Mouse (Mus musculus) forebrain, embryonic 16.5 days (tissue): ENCODE results near the gene Rab7b. TPM values are rescaled to one million over a fixed set of nuclear protein-coding genes. Genes with fewer than 3 reads are reported as not detected.

Experiments
- ATAC-seq: fragments of 200-750 bp; cut with Nextera tagmentation; 2 replicates; pipeline ENCODE4 v1.8.0; 2017; ENCODE audit warnings: mild to moderate bottlenecking, moderate library complexity
- H3K27ac ChIP-seq: fragments of 300-500 bp; sonication (generic); 2 replicates; pipeline ENCODE4 v1.5.1; 2014; ENCODE audit warnings: low read length, control low read depth
- H3K27me3 ChIP-seq: fragments of 300-500 bp; sonication (generic); replicated peaks from 2 replicates; pipeline ENCODE4 v1.6.1; 2014; ENCODE audit warnings: low read length; ENCODE audit not compliant: control insufficient read depth, insufficient read depth
- H3K36me3 ChIP-seq: fragments of 300-500 bp; sonication (generic); 2 replicates; pipeline ENCODE4 v1.6.1; 2014; ENCODE audit not compliant: control insufficient read depth, insufficient read depth
- H3K4me1 ChIP-seq: fragments of 300-500 bp; sonication (generic); replicated peaks from 2 replicates; pipeline ENCODE4 v1.6.1; 2014; ENCODE audit warnings: low read length; ENCODE audit not compliant: control insufficient read depth, insufficient read depth
- H3K4me2 ChIP-seq: fragments of 300-500 bp; sonication (generic); 2 replicates; pipeline ENCODE4 v1.6.1; 2014; ENCODE audit warnings: mild to moderate bottlenecking, low read length, control low read depth
- H3K4me3 ChIP-seq: fragments of 300-500 bp; sonication (generic); replicated peaks from 2 replicates; pipeline ENCODE4 v1.5.1; 2014; ENCODE audit warnings: mild to moderate bottlenecking, low read length, control low read depth
- H3K9ac ChIP-seq: fragments of 300-500 bp; sonication (generic); replicated peaks from 2 replicates; pipeline ENCODE4 v1.6.1; 2014; ENCODE audit warnings: low read depth, low read length, control low read depth
- H3K9me3 ChIP-seq: fragments of 300-500 bp; sonication (generic); 2 replicates; pipeline ENCODE4 v1.6.1; 2016; ENCODE audit warnings: low read length; ENCODE audit not compliant: control insufficient read depth
- whole genome bisulfite sequencing: fragments of 180-500 bp; shearing (Covaris S2); extraction: QIAGEN DNeasy Blood & Tissue Kit; methylation state at CpG from one replicate; pipeline ENCODE4 v1.1.7; 2014; 5-methylcytosine and 5-hydroxymethylcytosine counted together
- polyA plus RNA-seq: library from polyadenylated mRNA; unstranded; fragments of >200 nt; fragmentation: Nextera tagmentation; extraction: Ambion mirVana; gene quantifications from 2 replicates; pipeline ENCODE4 v1.2.1, GENCODE M21; 2015

The Rab7b gene
- polyA plus RNA-seq, 1 experiment from 2014 or later, result 1.0 TPM

GRCm38 (mm10) chr1:131702094-131702766 lies 13.7 kb downstream of the Rab7b start:
- H3K4me3 ChIP-seq, result no peak overlapping the region
- H3K27ac ChIP-seq, result no peak overlapping the region
- 79% methylated on average over 8 of the region's 8 CpGs for WGBS
- no peaks in the 10 kb centered on the region for H3K36me3 ChIP-seq
- H3K27me3 ChIP-seq, result no peaks in the 10 kb centered on the region
- ATAC-seq, result no peak
- no peaks in the 10 kb centered on the region for H3K9me3 ChIP-seq
- H3K9ac ChIP-seq, result no peak overlapping the region
- no peak overlapping the region for H3K4me2 ChIP-seq
- no peaks in the 10 kb centered on the region for H3K4me1 ChIP-seq

- ATAC-seq, result no peak
- 90% methylated on average over 2 of the region's 2 CpGs for WGBS
- Histone ChIP-seq H3K36me3 (no peaks in the 10 kb centered on the region), H3K9me3 (no peaks in the 10 kb centered on the region), H3K9ac (no peak overlapping the region), H3K27ac (no peak overlapping the region), H3K4me2 (no peak overlapping the region), H3K4me1 (no peaks in the 10 kb centered on the region), H3K27me3 (no peaks in the 10 kb centered on the region), H3K4me3 (no peak overlapping the region)
These were observed 15.0 kb downstream of the Rab7b start for GRCm38 (mm10) chr1:131703482-131703881.

DNA sequence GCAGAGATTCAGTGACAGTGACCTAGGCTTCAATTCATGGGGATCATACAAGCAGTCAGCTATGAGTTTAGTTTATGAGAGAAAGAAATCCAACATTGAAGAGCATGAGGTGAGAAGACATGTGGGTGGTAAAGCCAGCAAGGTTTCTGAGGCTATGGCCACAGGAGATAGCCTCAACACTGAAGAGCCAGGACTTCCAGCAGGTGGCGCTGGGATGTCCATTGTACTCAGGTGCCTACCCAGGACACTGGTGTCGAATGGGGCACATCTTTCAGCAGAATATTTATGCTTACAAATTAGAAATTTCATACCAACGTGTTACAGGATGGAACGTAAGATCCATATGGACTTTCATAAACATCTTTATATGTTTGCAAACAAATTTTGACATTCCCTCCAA lies 19.8 kb downstream of the Rab7b start:
- Histone ChIP-seq H3K27me3 (no peaks in the 10 kb centered on the region), H3K9me3 (no peaks in the 10 kb centered on the region), H3K36me3 (no peaks in the 10 kb centered on the region), H3K27ac (no peak overlapping the region), H3K4me1 (peaks cover 2% of the 10 kb centered on the region; the same call in 1 of the 2 replicates), H3K4me3 (no peak overlapping the region), H3K4me2 (no peak overlapping the region), H3K9ac (no peak overlapping the region)
- no peak for ATAC-seq
- WGBS, result 25% methylated on average over 4 of the region's 4 CpGs

GRCm38 (mm10) chr1:131711518-131711917 lies 23.0 kb downstream of the Rab7b start:
- Histone ChIP-seq H3K9me3 (no peaks in the 10 kb centered on the region), H3K27ac (no peak overlapping the region), H3K9ac (no peak overlapping the region), H3K36me3 (no peaks in the 10 kb centered on the region), H3K4me1 (peaks cover 2% of the 10 kb centered on the region; the same call in 1 of the 2 replicates), H3K4me2 (no peak overlapping the region), H3K4me3 (no peak overlapping the region), H3K27me3 (no peaks in the 10 kb centered on the region)
- no peak for ATAC-seq
- 83% methylated on average over 10 of the region's 10 CpGs for WGBS

DNA sequence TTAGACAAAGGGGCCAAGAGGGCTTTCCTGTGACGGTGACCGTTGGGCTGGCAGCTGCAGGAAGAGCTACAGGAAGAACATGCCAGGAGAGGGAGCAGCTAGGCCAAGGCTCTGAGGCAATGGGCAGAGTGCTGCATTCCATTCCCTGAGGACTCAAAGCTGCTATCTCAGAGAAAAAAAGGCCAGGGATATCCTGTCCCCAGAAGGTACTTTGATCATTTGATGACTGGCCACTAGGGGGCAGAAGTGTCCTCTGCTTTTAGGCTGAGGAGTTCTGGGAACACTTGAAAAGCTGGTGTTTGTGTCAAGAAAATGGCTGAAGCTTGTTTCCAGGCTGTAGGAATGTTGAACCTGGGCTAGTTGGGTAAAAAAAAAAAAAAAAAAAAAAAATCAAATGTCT lies 23.9 kb downstream of the Rab7b start:
- Histone ChIP-seq H3K9ac (no peak overlapping the region), H3K4me3 (no peak overlapping the region), H3K9me3 (no peaks in the 10 kb centered on the region), H3K4me2 (no peak overlapping the region), H3K4me1 (peaks cover 2% of the 10 kb centered on the region; the same call in 1 of the 2 replicates), H3K27me3 (no peaks in the 10 kb centered on the region), H3K27ac (no peak overlapping the region), H3K36me3 (no peaks in the 10 kb centered on the region)
- ATAC-seq, result peak; percentile 83
- 34% methylated on average over 2 of the region's 2 CpGs for WGBS

DNA sequence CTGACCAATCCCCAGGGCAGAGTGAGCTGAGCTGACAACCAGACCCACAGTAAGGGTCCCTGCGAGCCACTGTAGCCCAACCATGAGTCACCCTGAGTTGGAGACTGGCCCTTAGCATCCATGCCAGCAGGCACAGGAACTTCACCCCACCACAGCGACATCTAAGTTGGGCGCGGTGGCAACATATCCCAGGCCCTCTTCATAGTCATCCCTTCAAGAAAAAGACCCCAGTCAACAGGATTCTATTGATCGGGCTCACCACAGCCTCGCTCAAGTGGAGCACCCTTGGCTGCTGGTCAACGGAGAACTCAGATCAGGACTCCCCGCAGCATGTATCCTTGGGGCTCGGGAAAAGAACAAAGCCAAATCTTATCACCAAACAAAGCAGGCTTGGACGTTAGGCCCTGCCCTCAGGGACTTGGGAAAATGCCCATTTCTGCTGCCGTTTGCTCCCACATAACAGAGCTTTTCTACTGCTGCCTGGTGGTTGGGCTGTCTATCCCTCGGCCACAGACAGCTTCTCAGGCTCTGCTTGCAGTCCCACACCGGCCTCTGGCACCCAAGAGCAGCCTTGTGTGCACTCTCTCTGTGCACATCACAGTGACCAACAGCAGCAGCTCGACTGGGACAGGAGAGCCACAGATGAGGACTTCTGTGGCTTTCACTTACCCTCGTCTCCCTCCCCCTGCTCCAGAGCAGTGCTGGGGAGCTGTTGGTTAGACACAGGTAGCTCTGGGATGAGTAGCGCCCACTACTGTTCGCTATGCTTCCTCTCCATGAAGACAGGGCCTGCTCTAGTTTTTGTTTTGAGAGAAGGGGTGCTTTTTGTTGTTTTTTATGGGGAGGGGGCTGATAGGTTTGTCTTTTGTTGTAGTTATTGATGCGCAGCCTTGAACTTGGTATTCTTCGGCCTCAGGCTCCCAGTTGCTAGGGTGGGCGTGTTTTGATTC lies 26.2 kb downstream of the Rab7b start:
- no peaks in the 10 kb centered on the region for H3K36me3 ChIP-seq
- 56% methylated on average over 20 of the region's 20 CpGs for WGBS
- H3K27ac ChIP-seq, result no peak overlapping the region
- H3K4me1 ChIP-seq, result peaks cover 2% of the 10 kb centered on the region; the same call in 1 of the 2 replicates
- ATAC-seq, result no peak
- H3K4me2 ChIP-seq, result no peak overlapping the region
- H3K27me3 ChIP-seq, result no peaks in the 10 kb centered on the region
- no peak overlapping the region for H3K4me3 ChIP-seq
- H3K9ac ChIP-seq, result no peak overlapping the region
- no peaks in the 10 kb centered on the region for H3K9me3 ChIP-seq

GRCm38 (mm10) chr1:131718952-131719694 lies 30.6 kb downstream of the Rab7b start:
- Histone ChIP-seq H3K9me3 (no peaks in the 10 kb centered on the region), H3K27ac (no peak overlapping the region), H3K27me3 (no peaks in the 10 kb centered on the region), H3K4me3 (no peak overlapping the region), H3K9ac (no peak overlapping the region), H3K4me1 (no peaks in the 10 kb centered on the region), H3K36me3 (no peaks in the 10 kb centered on the region), H3K4me2 (no peak overlapping the region)
- ATAC-seq, result no peak
- 46% methylated on average over 16 of the region's 16 CpGs for WGBS

GRCm38 (mm10) chr1:131721989-131722388 lies 33.5 kb downstream of the Rab7b start:
- Histone ChIP-seq H3K4me1 (no peaks in the 10 kb centered on the region), H3K4me3 (no peak overlapping the region), H3K27ac (no peak overlapping the region), H3K9me3 (no peaks in the 10 kb centered on the region), H3K9ac (no peak overlapping the region), H3K36me3 (no peaks in the 10 kb centered on the region), H3K27me3 (no peaks in the 10 kb centered on the region), H3K4me2 (no peak overlapping the region)
- 86% methylated on average over 3 of the region's 3 CpGs for WGBS
- no peak for ATAC-seq

DNA sequence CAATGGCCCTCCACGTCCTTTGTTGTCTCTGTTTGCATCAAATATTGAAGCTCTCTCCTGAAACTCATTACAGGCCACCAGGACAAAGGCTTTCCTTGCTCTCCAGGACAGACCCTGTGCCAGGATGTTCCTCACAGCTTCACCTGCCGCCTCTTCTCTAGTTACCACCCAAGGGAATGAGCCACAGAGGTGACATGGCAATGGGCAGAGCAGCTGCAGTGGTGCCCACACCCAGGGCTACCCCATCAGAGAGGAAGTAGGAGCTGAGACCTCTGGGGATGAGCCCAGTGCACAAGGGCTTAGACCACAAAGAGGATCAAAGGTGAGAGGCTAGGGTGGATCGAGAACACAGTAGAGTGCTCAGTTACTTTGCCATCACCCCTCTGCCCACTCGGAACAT lies 35.1 kb downstream of the Rab7b start:
- H3K4me2 ChIP-seq, result no peak overlapping the region
- H3K36me3 ChIP-seq, result no peaks in the 10 kb centered on the region
- no peak overlapping the region for H3K27ac ChIP-seq
- H3K4me1 ChIP-seq, result no peaks in the 10 kb centered on the region
- no peak overlapping the region for H3K4me3 ChIP-seq
- 43% methylated on average over 4 of the region's 4 CpGs for WGBS
- H3K27me3 ChIP-seq, result no peaks in the 10 kb centered on the region
- no peak for ATAC-seq
- H3K9ac ChIP-seq, result no peak overlapping the region
- no peaks in the 10 kb centered on the region for H3K9me3 ChIP-seq
